Mouse (Mus musculus) hindbrain, postnatal 0 days (tissue): ENCODE data around the gene Zfp819. TPM values are rescaled to one million over a fixed set of nuclear protein-coding genes. Genes with fewer than 3 reads are reported as not detected.

Source experiments
- ATAC-seq: fragments of 200-750 bp; cut with Nextera tagmentation; 2 replicates; pipeline ENCODE4 v1.8.0; 2017; ENCODE audit warnings: mild to moderate bottlenecking, moderate TSS enrichment, moderate library complexity
- DNase-seq: peaks from one replicate; pipeline ENCODE4 v3.0.0-alpha.2; 2015; ENCODE audit warnings: low spot score
- H3K27ac ChIP-seq: fragments of 300-500 bp; sonication (generic); 2 replicates; pipeline ENCODE4 v1.5.1; 2014; ENCODE audit warnings: mild to moderate bottlenecking
- H3K27me3 ChIP-seq: fragments of 300-500 bp; sonication (generic); 2 replicates; pipeline ENCODE4 v1.6.1; 2014; ENCODE audit warnings: low read length, mixed read lengths; ENCODE audit not compliant: insufficient read depth
- H3K36me3 ChIP-seq: fragments of 300-500 bp; sonication (generic); 2 replicates; pipeline ENCODE4 v1.6.1; 2014; ENCODE audit warnings: low read length, mixed read lengths; ENCODE audit not compliant: insufficient read depth
- H3K4me1 ChIP-seq: fragments of 300-500 bp; sonication (generic); 2 replicates; pipeline ENCODE4 v1.6.1; 2014; ENCODE audit warnings: antibody characterized with exemption, low read length, mixed read lengths; ENCODE audit not compliant: insufficient read depth
- H3K4me2 ChIP-seq: fragments of 300-500 bp; sonication (generic); 2 replicates; pipeline ENCODE4 v1.6.1; 2014; ENCODE audit warnings: low read depth, mild to moderate bottlenecking, low read length, moderate library complexity, mixed read lengths
- H3K4me3 ChIP-seq: fragments of 300-500 bp; sonication (generic); 2 replicates; pipeline ENCODE4 v1.5.1; 2014; ENCODE audit warnings: low read length
- H3K9ac ChIP-seq: fragments of 300-500 bp; sonication (generic); replicated peaks from 2 replicates; pipeline ENCODE4 v1.6.1; 2014; ENCODE audit warnings: mild to moderate bottlenecking, low read length, moderate library complexity, mixed read lengths
- H3K9me3 ChIP-seq: fragments of 300-500 bp; sonication (generic); 2 replicates; pipeline ENCODE4 v1.6.1; 2016; ENCODE audit warnings: low read length, mixed read lengths
- CTCF ChIP-seq: IDR thresholded peaks from 2 replicates; pipeline ENCODE4 v1.5.1; 2016; ENCODE audit warnings: antibody characterized with exemption, control low read depth, low read depth
- WGBS: fragments of 180-500 bp; shearing (Covaris S2); extraction: QIAGEN DNeasy Blood & Tissue Kit; methylation state at CpG from one replicate; pipeline ENCODE4 v1.1.7; 2014; 5-methylcytosine and 5-hydroxymethylcytosine counted together
- polyA plus RNA-seq: library from polyadenylated mRNA; unstranded; fragments of >200 nt; fragmentation: Nextera tagmentation; extraction: Ambion mirVana; gene quantifications from 2 replicates; pipeline ENCODE4 v1.2.1, GENCODE M21; 2015
- total RNA-seq: library from RNA; depleted of rRNA; stranded (reverse); fragments of >200 nt; gene quantifications from 2 replicates; pipeline ENCODE4 v1.2.3, GENCODE M21; 2014

Gene Zfp819
- total and polyA plus RNA-seq, 2 experiments from 2014 or later, result 0.40 to 1.0 TPM

DNA sequence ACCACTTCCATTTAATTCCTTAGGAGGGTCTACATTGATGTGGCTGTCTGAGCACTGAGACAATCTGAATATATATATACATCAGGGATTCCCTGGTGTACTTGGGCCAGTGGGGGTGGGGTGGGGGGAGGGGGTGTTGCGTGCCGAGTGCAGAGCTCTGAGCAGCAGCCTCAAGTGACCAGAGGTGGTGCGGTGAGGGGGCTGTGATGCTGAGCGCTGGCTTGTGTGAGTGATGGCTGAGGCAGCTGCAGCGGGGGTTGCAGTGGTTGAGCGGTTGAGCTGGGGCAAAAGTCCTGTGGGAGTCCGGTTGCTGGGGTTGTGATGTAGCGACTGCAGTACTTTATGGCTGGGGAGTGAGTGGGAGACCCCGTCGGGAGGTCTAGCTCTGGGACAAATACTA lies 16.9 kb downstream of the Zfp819 start:
- Histone ChIP-seq H3K27ac (no peak overlapping the region), H3K4me1 (no peaks in the 10 kb centered on the region), H3K4me3 (no peak overlapping the region), H3K36me3 (no peaks in the 10 kb centered on the region), H3K27me3 (no peaks in the 10 kb centered on the region), H3K9ac (no peak overlapping the region), H3K9me3 (no peaks in the 10 kb centered on the region), H3K4me2 (peak overlapping the region; percentile 34)
- ATAC-seq (peak; percentile 32; the same call in 1 of the 2 replicates), DNase-seq (no peak)
- no peak for TF ChIP-seq CTCF
- 14% methylated on average over 10 of the region's 10 CpGs for WGBS

- Histone ChIP-seq H3K27me3 (no peaks in the 10 kb centered on the region), H3K4me2 (no peak overlapping the region), H3K4me1 (no peaks in the 10 kb centered on the region), H3K4me3 (no peak overlapping the region), H3K36me3 (no peaks in the 10 kb centered on the region), H3K9ac (no peak overlapping the region), H3K27ac (no peak overlapping the region), H3K9me3 (no peaks in the 10 kb centered on the region)
- no peak for DNase-seq
- ATAC-seq, result no peak
- no peak for TF ChIP-seq CTCF
- 65% methylated on average over 3 of the region's 3 CpGs for whole genome bisulfite sequencing
Observed at GRCm38 (mm10) chr7:43625065-43625464, 18.1 kb downstream of the Zfp819 start.

GRCm38 (mm10) chr7:43625794-43626422 lies 18.9 kb downstream of the Zfp819 start:
- DNase-seq (no peak), ATAC-seq (no peak)
- WGBS, result 87% methylated on average over 8 of the region's 8 CpGs
- no peaks in the 10 kb centered on the region for H3K27me3 ChIP-seq
- no peak overlapping the region for H3K9ac ChIP-seq
- no peaks in the 10 kb centered on the region for H3K36me3 ChIP-seq
- no peaks in the 10 kb centered on the region for H3K9me3 ChIP-seq
- H3K27ac ChIP-seq, result no peak overlapping the region
- no peak for TF ChIP-seq CTCF
- no peak overlapping the region for H3K4me3 ChIP-seq
- no peak overlapping the region for H3K4me2 ChIP-seq
- no peaks in the 10 kb centered on the region for H3K4me1 ChIP-seq

DNA sequence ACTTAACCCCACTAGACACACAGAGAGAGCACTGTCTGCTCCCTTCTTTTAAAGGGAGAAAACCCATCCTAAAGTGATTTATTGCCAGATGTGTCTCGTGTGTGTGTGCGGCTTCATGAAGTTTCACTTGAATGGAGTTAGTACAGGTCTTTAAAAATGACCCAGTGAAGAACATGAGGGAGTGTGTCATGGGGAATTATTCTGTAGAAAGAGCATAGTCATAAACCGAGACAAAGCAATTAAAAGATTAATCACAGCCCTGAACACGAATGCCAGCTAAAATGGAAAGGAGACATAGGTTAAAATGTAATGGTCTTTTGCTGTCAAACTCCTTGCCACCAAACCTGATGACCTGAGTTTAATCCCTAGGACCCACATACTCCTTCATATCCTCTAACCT lies 27.0 kb downstream of the Zfp819 start:
- DNase-seq (no peak), ATAC-seq (no peak)
- TF ChIP-seq CTCF, result no peak
- Histone ChIP-seq H3K4me1 (no peaks in the 10 kb centered on the region), H3K27ac (no peak overlapping the region), H3K4me2 (no peak overlapping the region), H3K36me3 (no peaks in the 10 kb centered on the region), H3K9me3 (no peaks in the 10 kb centered on the region), H3K27me3 (no peaks in the 10 kb centered on the region), H3K9ac (no peak overlapping the region), H3K4me3 (no peak overlapping the region)
- 71% methylated on average over 4 of the region's 4 CpGs for WGBS

GRCm38 (mm10) chr7:43634500-43634899 lies 27.5 kb downstream of the Zfp819 start, which contains the start of gene Ceacam18:
Gene Ceacam18, plus strand, starts transcription at chr7:43634707.
- no peak for ATAC-seq

DNA sequence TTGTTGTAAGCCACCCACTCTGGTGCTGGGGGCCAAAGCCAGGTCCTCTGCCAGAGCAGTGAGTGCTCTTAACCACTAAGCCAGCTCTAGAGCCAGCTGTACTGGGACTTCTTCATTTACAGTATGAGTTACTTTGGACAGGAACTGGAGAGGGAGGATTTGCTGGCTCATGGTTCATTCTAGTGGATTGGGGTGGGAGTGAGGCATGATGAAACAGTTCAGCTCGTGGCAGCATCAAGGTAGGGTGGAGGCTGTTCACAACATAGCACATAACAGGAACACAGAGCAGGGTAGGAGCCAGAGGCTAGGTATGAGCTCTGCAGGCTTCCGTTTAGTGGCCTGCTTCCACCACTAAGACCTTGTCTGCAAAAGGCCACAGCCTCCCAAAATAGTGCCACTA lies 29.2 kb downstream of the Zfp819 start:
- ATAC-seq (no peak), DNase-seq (no peak)
- H3K4me3 ChIP-seq, result no peak overlapping the region
- WGBS, result 71% methylated on average over 2 of the region's 2 CpGs
- no peak for TF ChIP-seq CTCF
- H3K4me1 ChIP-seq, result no peaks in the 10 kb centered on the region
- H3K27me3 ChIP-seq, result no peaks in the 10 kb centered on the region
- no peaks in the 10 kb centered on the region for H3K36me3 ChIP-seq
- no peak overlapping the region for H3K27ac ChIP-seq
- H3K4me2 ChIP-seq, result no peak overlapping the region
- no peak overlapping the region for H3K9ac ChIP-seq
- no peaks in the 10 kb centered on the region for H3K9me3 ChIP-seq

More at GRCm38 (mm10) chr7:43634500-43634899, 27.5 kb downstream of the Zfp819 start, which contains the start of gene Ceacam18:
- Histone ChIP-seq H3K27ac (no peak within 1 kb of the TSS), H3K9me3 (no peaks in the 10 kb centered on the region), H3K4me1 (no peaks in the 10 kb centered on the region), H3K4me2 (no peak within 1 kb of the TSS), H3K9ac (no peak within 1 kb of the TSS), H3K4me3 (no peak within 1 kb of the TSS), H3K36me3 (no peaks in the 10 kb centered on the region), H3K27me3 (no peaks in the 10 kb centered on the region)
- no peak for DNase-seq
- TF ChIP-seq CTCF, result no peak
- WGBS, result 79% methylated on average over 6 of the region's 6 CpGs

GRCm38 (mm10) chr7:43637118-43637517 lies 30.1 kb downstream of the Zfp819 start:
- no peak for ATAC-seq
- no peak overlapping the region for H3K4me3 ChIP-seq
- no peaks in the 10 kb centered on the region for H3K9me3 ChIP-seq
- DNase-seq, result no peak
- no peaks in the 10 kb centered on the region for H3K36me3 ChIP-seq
- H3K4me2 ChIP-seq, result no peak overlapping the region
- no peak for TF ChIP-seq CTCF
- 57% methylated on average over 1 of the region's 1 CpGs for WGBS
- H3K4me1 ChIP-seq, result no peaks in the 10 kb centered on the region
- H3K27ac ChIP-seq, result no peak overlapping the region
- no peak overlapping the region for H3K9ac ChIP-seq
- H3K27me3 ChIP-seq, result no peaks in the 10 kb centered on the region
